Mouse (Mus musculus): ENCODE data around the gene Cacng2.

DNA sequence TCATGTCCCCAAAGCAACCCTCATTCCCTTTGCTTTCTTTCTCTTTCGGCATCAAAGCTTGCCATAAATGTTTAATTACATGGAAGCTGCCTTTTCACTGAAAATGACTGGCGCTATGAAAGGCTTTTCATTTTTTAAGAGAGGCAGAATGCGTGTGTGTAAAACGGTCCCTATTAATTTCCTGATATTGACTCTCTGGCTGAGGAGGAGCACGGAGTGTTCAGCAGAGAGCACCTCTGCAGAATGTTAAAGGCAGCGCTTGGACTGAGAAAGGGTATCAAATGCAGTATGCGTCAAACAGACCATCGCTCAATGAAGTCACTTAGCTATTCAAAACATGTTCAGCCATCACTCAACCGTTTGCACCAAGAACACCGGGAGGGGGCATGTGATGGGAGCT, 2.9 kb downstream of the Cacng2 start:
- TF ChIP-seq POLR2A (IDR thresholded peaks at IDR 0.05; ENCODE audit: insufficient read depth, low read depth, low read length): no peak
- TF ChIP-seq CTCF (IDR thresholded peaks at IDR 0.05; ENCODE audit: insufficient read depth, low read depth, low read length): no peak
